Mouse (Mus musculus): ENCODE measurements at regions not wholly inside any gene's neighbourhood (a gene's known extent, or its start where the extent isn't known, plus 50 kb on each side); places are given as distances from the start of the nearest gene placed in this dataset.

GRCm38 (mm10) chr17:31782251-31782650 is 73.4 kb downstream of the Sik1 start:
- TF ChIP-seq CTCF (IDR thresholded peaks at IDR 0.05; ENCODE audit: low read depth) (no peak), EP300 (IDR thresholded peaks at IDR 0.05; ENCODE audit: low read depth) (no peak)

Data from heart, postnatal 0 days (tissue).